Mouse (Mus musculus) E14TG2a.4 (cell line): Measurements from ENCODE around the gene Nmur1.
"Not testable (repeated sequence)": the region's sequence is repeated elsewhere in the genome, so short reads cannot be mapped to it uniquely, and the experiment has no call there.

ENCODE experiments used
- H3K27me3 ChIP-seq: 2 replicates; pipeline ENCODE4 v1.6.1; 2014; ENCODE audit warnings: low read length, control low read depth; ENCODE audit not compliant: insufficient read depth
- H3K36me3 ChIP-seq: 2 replicates; pipeline ENCODE4 v1.6.1; 2014; ENCODE audit warnings: low read length, control low read depth; ENCODE audit not compliant: insufficient read depth
- H3K4me1 ChIP-seq: replicated peaks from 2 replicates; pipeline ENCODE4 v1.6.1; 2014; ENCODE audit warnings: low read depth, low read length, control low read depth
- H3K4me3 ChIP-seq: replicated peaks from 2 replicates; pipeline ENCODE4 v1.5.1; 2014; ENCODE audit warnings: mild to moderate bottlenecking, low read length
- H3K9me3 ChIP-seq: 2 replicates; pipeline ENCODE4 v1.6.1; 2014; ENCODE audit warnings: low read length, control low read depth
- CTCF ChIP-seq: conservative IDR thresholded peaks from 2 replicates; pipeline ENCODE4 v1.5.1; 2014; ENCODE audit warnings: low read length
- NANOG ChIP-seq: IDR thresholded peaks from 2 replicates; pipeline ENCODE4 v1.6.1; 2014; ENCODE audit warnings: borderline replicate concordance, low read length, mixed read lengths
- POU5F1 ChIP-seq: IDR thresholded peaks from 2 replicates; pipeline ENCODE4 v1.6.1; 2014; ENCODE audit warnings: low read length, borderline replicate concordance

Gene Nmur1

GRCm38 (mm10) chr1:86343087-86343645 lies 82.9 kb downstream of the Nmur1 start:
- Histone ChIP-seq H3K9me3 (no peaks in the 10 kb centered on the region), H3K27me3 (no peaks in the 10 kb centered on the region), H3K4me3 (no peak overlapping the region), H3K4me1 (peaks cover 17% of the 10 kb centered on the region), H3K36me3 (peaks cover 55% of the 10 kb centered on the region)
- TF ChIP-seq POU5F1: no peak
- TF ChIP-seq CTCF: no peak
- TF ChIP-seq NANOG: no peak

GRCm38 (mm10) chr1:86342371-86342770 lies 83.7 kb downstream of the Nmur1 start:
- Histone ChIP-seq H3K9me3 (no peaks in the 10 kb centered on the region), H3K36me3 (peaks cover 47% of the 10 kb centered on the region), H3K4me1 (peaks cover 10% of the 10 kb centered on the region), H3K27me3 (no peaks in the 10 kb centered on the region), H3K4me3 (no peak overlapping the region)
- TF ChIP-seq NANOG (no peak), CTCF (no peak), POU5F1 (no peak)

GRCm38 (mm10) chr1:86341096-86341495 lies 84.9 kb downstream of the Nmur1 start:
- H3K9me3 ChIP-seq, H3K27me3 ChIP-seq, H3K4me3 ChIP-seq, H3K4me1 ChIP-seq: not testable (repeated sequence)
- peaks cover 34% of the 10 kb centered on the region for H3K36me3 ChIP-seq

- H3K27me3 ChIP-seq: no peaks in the 10 kb centered on the region
These were observed 86.7 kb downstream of the Nmur1 start for GRCm38 (mm10) chr1:86339156-86339812.

GRCm38 (mm10) chr1:86336330-86336729 lies 89.7 kb downstream of the Nmur1 start:
- Histone ChIP-seq H3K4me1 (peaks cover 16% of the 10 kb centered on the region), H3K9me3 (no peaks in the 10 kb centered on the region), H3K36me3 (no peaks in the 10 kb centered on the region), H3K4me3 (no peak overlapping the region), H3K27me3 (no peaks in the 10 kb centered on the region)
- TF ChIP-seq NANOG (no peak), CTCF (no peak), POU5F1 (no peak)

More at GRCm38 (mm10) chr1:86339156-86339812, 86.7 kb downstream of the Nmur1 start:
- TF ChIP-seq NANOG (no peak), CTCF (peak; percentile 68)
- Histone ChIP-seq H3K4me1 (peaks cover 16% of the 10 kb centered on the region), H3K9me3 (no peaks in the 10 kb centered on the region), H3K4me3 (no peak overlapping the region), H3K36me3 (peaks cover 16% of the 10 kb centered on the region)
